Mouse (Mus musculus): Measurements from ENCODE around the gene Smyd3.

The Smyd3 gene

GRCm38 (mm10) chr1:179398639-179399038 is 119.2 kb downstream of the Smyd3 start:
- in situ Hi-C loops (cut with MboI; ENCODE audit: low sequenced_read_pairs), result no loop called here

GRCm38 (mm10) chr1:179386237-179386975 is 131.4 kb downstream of the Smyd3 start:
- in situ Hi-C loops (cut with MboI; ENCODE audit: low sequenced_read_pairs), result no loop called here

DNA sequence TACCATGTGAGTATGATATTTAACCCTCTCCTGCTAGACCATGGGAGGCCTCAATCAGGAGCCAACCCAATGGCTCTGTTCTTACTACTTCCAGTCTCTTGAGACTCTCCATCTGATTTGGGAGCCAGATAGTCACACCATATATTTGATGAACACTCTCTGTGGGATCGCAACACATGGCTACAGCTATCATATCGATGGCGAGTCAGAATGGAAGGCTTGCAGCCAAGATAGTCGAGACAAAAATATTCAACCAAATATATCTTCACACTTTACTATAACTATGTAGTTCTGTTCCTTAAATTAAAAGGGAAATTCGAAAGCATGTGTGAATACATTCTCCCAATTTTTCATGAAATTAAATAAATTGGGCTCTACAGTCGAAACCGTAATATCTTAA is 132.2 kb downstream of the Smyd3 start:
- in situ Hi-C loops (cut with MboI; ENCODE audit: low sequenced_read_pairs), result no loop called here

- in situ Hi-C loops (cut with MboI; ENCODE audit: low sequenced_read_pairs), result no loop called here
These were observed 133.5 kb downstream of the Smyd3 start for GRCm38 (mm10) chr1:179384296-179384695.

- in situ Hi-C loops (cut with MboI; ENCODE audit: low sequenced_read_pairs), result no loop called here
These were observed 139.7 kb downstream of the Smyd3 start for GRCm38 (mm10) chr1:179378102-179378501.

GRCm38 (mm10) chr1:179374987-179375386 is 142.9 kb downstream of the Smyd3 start:
- in situ Hi-C loops (cut with MboI; ENCODE audit: low sequenced_read_pairs), result no loop called here

DNA sequence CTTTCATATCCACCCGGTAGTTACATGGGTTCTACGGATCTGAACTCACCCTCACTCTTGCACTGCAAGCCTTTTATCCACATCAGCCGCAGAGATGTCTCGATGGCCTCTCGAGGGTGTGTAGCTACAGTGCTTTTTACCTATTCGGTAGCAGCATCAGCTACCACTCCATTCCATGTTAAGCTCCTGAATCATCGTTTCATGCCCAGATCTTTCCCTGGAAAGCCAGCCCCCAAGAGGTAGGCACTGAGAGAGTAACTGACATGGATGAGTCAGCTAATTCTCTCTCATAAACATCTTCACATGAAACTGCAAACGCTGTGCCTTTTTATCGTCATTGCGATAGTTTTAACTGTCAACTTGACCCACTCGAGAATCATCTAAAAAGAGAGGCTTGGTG is 143.9 kb downstream of the Smyd3 start:
- in situ Hi-C loops (cut with MboI; ENCODE audit: low sequenced_read_pairs), result no loop called here

DNA sequence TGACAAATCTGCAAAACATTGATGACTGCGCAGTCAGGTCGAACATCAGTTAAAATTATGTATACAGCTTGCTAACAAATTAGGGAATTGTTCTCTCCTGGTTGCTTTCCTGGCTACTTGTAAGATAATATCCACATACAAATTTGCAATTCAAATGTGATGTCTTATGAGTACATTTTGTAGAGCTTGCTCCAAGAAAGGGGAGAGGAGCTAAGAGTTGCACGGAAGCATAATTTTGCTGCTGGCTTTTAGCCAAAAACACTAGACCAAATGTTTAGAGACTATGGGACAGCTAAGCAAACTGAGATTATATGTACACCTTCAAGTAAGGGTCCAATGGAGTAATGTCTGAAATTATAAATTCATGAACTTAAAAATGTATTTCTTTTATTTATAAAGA is 146.7 kb downstream of the Smyd3 start:
- in situ Hi-C loops (cut with MboI; ENCODE audit: low sequenced_read_pairs), result no loop called here

GRCm38 (mm10) chr1:179368426-179369010 is 149.3 kb downstream of the Smyd3 start:
- in situ Hi-C loops (cut with MboI; ENCODE audit: low sequenced_read_pairs), result no loop called here

- in situ Hi-C loops (cut with MboI; ENCODE audit: low sequenced_read_pairs), result no loop called here
These were observed 156.1 kb downstream of the Smyd3 start for GRCm38 (mm10) chr1:179361481-179362466.

- in situ Hi-C loops (cut with MboI; ENCODE audit: low sequenced_read_pairs), result no loop called here
These were observed 160.7 kb downstream of the Smyd3 start for GRCm38 (mm10) chr1:179357111-179357510.

- in situ Hi-C loops (cut with MboI; ENCODE audit: low sequenced_read_pairs), result no loop called here
These were observed 163.6 kb downstream of the Smyd3 start for GRCm38 (mm10) chr1:179354250-179354649.

DNA sequence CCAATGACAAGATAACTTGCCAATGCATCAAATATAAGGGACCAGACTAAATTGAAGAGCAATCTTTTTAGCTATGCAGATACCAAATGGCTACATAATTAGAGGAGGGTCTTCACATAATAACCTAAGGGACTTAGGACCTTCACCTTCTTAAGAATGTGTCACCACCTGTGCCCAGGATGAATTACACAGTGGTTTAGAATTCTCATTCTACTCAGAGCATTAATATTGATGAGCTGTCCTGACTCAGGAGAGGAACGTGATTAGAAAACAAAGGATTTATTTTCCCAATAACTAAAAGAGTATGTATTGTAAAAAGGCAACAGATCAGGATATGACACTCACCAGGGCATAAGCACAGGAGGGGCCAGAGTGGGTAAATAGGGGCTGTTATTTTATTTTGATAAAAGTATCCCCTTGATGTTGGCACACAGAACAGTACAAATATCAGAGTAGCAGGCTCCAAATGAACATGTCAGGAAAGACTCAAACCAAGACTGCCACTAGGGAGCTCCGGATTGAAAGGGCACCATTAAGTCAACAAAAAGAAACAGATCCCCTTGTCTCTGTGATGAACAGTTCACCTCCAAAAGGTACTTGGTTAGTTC is 172.4 kb downstream of the Smyd3 start:
- in situ Hi-C loops (cut with MboI; ENCODE audit: low sequenced_read_pairs), result no loop called here

GRCm38 (mm10) chr1:179343426-179343825 is 174.4 kb downstream of the Smyd3 start:
- in situ Hi-C loops (cut with MboI; ENCODE audit: low sequenced_read_pairs), result no loop called here

GRCm38 (mm10) chr1:179341589-179341988 is 176.3 kb downstream of the Smyd3 start:
- in situ Hi-C loops (cut with MboI; ENCODE audit: low sequenced_read_pairs), result no loop called here

- in situ Hi-C loops (cut with MboI; ENCODE audit: low sequenced_read_pairs), result no loop called here
These were observed 178.8 kb downstream of the Smyd3 start for GRCm38 (mm10) chr1:179339066-179339465.

DNA sequence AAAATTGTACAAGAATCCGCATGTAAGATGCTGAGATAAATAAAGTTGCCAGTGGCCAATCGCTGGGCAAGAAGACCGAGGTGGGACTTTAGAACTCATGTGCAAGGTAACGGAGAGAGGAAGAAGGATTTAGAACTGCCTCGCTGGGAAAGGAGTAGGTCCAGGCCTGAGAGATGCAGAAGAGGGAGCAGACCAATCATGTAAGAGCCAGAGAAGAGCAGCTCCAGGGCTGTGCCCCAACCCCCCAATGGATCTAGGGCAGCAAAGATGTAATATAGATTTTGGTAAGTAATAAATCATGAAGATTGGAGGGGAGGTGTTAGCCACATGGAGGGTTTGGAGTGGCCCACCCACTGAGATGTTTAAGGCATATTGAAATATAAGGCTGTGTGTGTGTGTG is 180.3 kb downstream of the Smyd3 start:
- in situ Hi-C loops (cut with MboI; ENCODE audit: low sequenced_read_pairs), result no loop called here

DNA sequence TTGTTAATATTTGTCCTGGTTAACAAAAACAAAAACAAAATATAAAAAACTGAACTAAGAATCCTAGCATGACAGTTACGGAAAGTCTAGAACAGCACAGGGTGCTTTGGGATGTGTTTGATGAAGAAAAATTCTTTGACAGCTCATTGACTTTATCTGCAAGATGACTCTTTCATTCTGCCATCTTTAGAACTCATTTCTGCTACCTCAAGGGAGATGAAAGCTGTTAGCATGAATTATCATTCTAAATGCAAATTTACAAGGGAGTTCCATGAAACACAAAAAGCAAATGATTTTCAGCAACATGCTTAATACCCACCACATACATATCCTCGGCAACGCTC is 190.9 kb downstream of the Smyd3 start:
- in situ Hi-C loops (cut with MboI; ENCODE audit: low sequenced_read_pairs), result no loop called here

- in situ Hi-C loops (cut with MboI; ENCODE audit: low sequenced_read_pairs), result no loop called here
These were observed 191.4 kb downstream of the Smyd3 start for GRCm38 (mm10) chr1:179326262-179326964.

- in situ Hi-C loops (cut with MboI; ENCODE audit: low sequenced_read_pairs), result no loop called here
These were observed 193.6 kb downstream of the Smyd3 start for GRCm38 (mm10) chr1:179324271-179324670.

DNA sequence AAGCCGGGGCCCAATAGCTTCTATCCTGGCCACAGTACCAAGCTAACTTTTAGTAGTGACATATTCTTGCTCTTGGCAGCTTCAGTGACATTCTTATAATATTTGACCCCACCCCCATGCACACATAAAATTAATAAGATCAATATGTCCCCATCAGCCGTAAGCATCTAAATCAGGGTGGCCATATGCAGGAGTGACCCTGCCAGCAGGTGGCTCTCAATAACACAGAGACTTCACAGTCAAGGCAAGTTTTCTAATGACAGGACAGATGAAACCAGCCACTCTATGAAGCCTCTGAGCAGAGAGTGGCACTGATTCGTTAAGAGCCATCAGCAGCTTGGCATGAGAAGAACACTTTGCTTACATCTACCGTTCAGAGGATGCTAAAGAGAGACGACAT is 204.2 kb downstream of the Smyd3 start:
- in situ Hi-C loops (cut with MboI; ENCODE audit: low sequenced_read_pairs), result no loop called here

Data from CH12F3 (cell line).